Comparison of ENCODE assay signal across 8 mouse cellular contexts in genomic region chr2:142732370-142732769, GRCm38 (mm10).
DNase-seq lines count a peak whose midpoint lies in the region; ATAC-seq lines count a peak whose summit lies in the region.

No protein-coding gene starts in this region.

- DNase-seq in frontal cortex, postnatal 25 days (ENCODE audit: low spot score in 2 of 2) = no peak
- DNase-seq in right cerebral cortex, postnatal 10 days (ENCODE audit: low spot score in 2 of 2) = peak; percentile 26 to 35
- no peak for DNase-seq in right cerebral cortex, postnatal 14 days
- peak; percentile 24 for DNase-seq in cerebellum, adult 9-10 months
- peak; percentile 10 for DNase-seq in right cerebral cortex, postnatal 4 days
- DNase-seq in layer of hippocampus, postnatal 10 days (ENCODE audit: low spot score in 2 of 2) = no peak
- DNase-seq in embryo, embryonic 10 days (ENCODE audit: low spot score) = no peak

- ATAC-seq in frontal cortex, adult (ENCODE audit: low TSS enrichment) = peak; percentile 25; the same call in 1 of the 2 replicates

Comparison
In these comparisons a context has a peak if more than half of its experiments do, and no peak if none do; other contexts are left out.
1. DNase-seq: peak in right cerebral cortex, postnatal 10 days (2 of 2), cerebellum, adult 9-10 months (single experiment) and right cerebral cortex, postnatal 4 days (single experiment); none in frontal cortex, postnatal 25 days (0 of 2), right cerebral cortex, postnatal 14 days (single experiment), layer of hippocampus, postnatal 10 days (0 of 2) and embryo, embryonic 10 days (single experiment).